Mouse (Mus musculus) liver, embryonic 11.5 days (tissue): ENCODE measurements around the gene Mgat5. TPM values are rescaled to one million over a fixed set of nuclear protein-coding genes. Genes with fewer than 3 reads are reported as not detected.

Experiments used
- ATAC-seq: fragments of 200-750 bp; cut with Nextera tagmentation; replicated peaks from 2 replicates; pipeline ENCODE4 v1.8.0; 2017; ENCODE audit warnings: moderate number of reproducible peaks, mild to moderate bottlenecking, moderate TSS enrichment, moderate library complexity; ENCODE audit not compliant: low FRiP score
- DNase-seq: peaks from one replicate; pipeline ENCODE4 v3.0.0-alpha.2; 2017; ENCODE audit warnings: low spot score
- H3K27ac ChIP-seq: fragments of 300-500 bp; sonication (generic); 2 replicates; pipeline ENCODE4 v1.5.1; 2014; ENCODE audit warnings: mild to moderate bottlenecking, low read depth, low read length, control low read depth
- H3K27me3 ChIP-seq: fragments of 300-500 bp; sonication (generic); replicated peaks from 2 replicates; pipeline ENCODE4 v1.6.1; 2014; ENCODE audit warnings: low read length, mixed read lengths; ENCODE audit not compliant: control insufficient read depth, insufficient read depth
- H3K36me3 ChIP-seq: fragments of 300-500 bp; sonication (generic); 2 replicates; pipeline ENCODE4 v1.6.1; 2014; ENCODE audit warnings: mild to moderate bottlenecking, low read length, moderate library complexity, mixed read lengths; ENCODE audit not compliant: control insufficient read depth, insufficient read depth
- H3K4me1 ChIP-seq: fragments of 300-500 bp; sonication (generic); replicated peaks from 2 replicates; pipeline ENCODE4 v1.6.1; 2014; ENCODE audit warnings: low read length, mixed read lengths; ENCODE audit not compliant: control insufficient read depth, insufficient read depth
- H3K4me2 ChIP-seq: fragments of 300-500 bp; sonication (generic); 2 replicates; pipeline ENCODE4 v1.6.1; 2014; ENCODE audit warnings: mild to moderate bottlenecking, control low read depth, moderate library complexity
- H3K4me3 ChIP-seq: fragments of 300-500 bp; sonication (generic); 2 replicates; pipeline ENCODE4 v1.5.1; 2014; ENCODE audit warnings: low read depth, low read length, control low read depth
- H3K9ac ChIP-seq: fragments of 300-500 bp; sonication (generic); 2 replicates; pipeline ENCODE4 v1.6.1; 2014; ENCODE audit warnings: low read depth, low read length, control low read depth
- H3K9me3 ChIP-seq: fragments of 300-500 bp; sonication (generic); 2 replicates; pipeline ENCODE4 v1.6.1; 2016; ENCODE audit warnings: low read length, inconsistent platforms, mixed read lengths; ENCODE audit not compliant: control insufficient read depth
- WGBS: fragments of 180-500 bp; shearing (Covaris S2); extraction: QIAGEN DNeasy Blood & Tissue Kit; methylation state at CpG from one replicate; pipeline ENCODE4 v1.1.7; 2014; 5-methylcytosine and 5-hydroxymethylcytosine counted together
- polyA plus RNA-seq: library from polyadenylated mRNA; unstranded; fragments of >200 nt; fragmentation: Nextera tagmentation; extraction: Ambion mirVana; gene quantifications from 2 replicates; pipeline ENCODE4 v1.2.1, GENCODE M21; 2014

Mgat5 gene
- polyA plus RNA-seq, 1 experiment from 2014 or later = 2.3 TPM

GRCm38 (mm10) chr1:127212812-127213211 lies 8.0 kb downstream of the Mgat5 start:
- H3K27ac ChIP-seq = no peak overlapping the region
- peaks cover 2% of the 10 kb centered on the region; the same call in 1 of the 2 replicates for H3K4me1 ChIP-seq
- no peak overlapping the region for H3K9ac ChIP-seq
- no peak overlapping the region for H3K4me3 ChIP-seq
- 70% methylated on average over 1 of the region's 1 CpGs for WGBS
- no peaks in the 10 kb centered on the region for H3K9me3 ChIP-seq
- ATAC-seq = no peak
- no peaks in the 10 kb centered on the region for H3K36me3 ChIP-seq
- DNase-seq = no peak
- no peak overlapping the region for H3K4me2 ChIP-seq
- H3K27me3 ChIP-seq = no peaks in the 10 kb centered on the region

DNA sequence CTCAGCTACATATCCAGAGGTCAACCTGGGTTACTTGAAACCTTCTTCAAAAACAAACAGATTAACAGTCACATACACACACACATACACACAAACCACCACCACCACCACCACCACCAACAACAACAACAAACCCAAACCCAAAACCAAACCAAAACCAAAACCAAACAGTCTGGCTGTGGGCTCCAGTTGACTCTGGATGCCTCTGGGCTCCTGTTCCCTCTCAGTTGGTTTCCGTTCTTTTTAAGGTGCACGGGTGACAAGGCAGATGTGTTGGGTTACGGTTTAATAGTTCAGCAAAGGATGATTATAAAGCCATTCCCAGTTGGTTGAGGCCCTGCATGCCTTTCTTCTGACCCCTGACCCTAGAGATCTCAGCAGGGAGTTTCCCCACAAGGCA lies 8.6 kb downstream of the Mgat5 start:
- H3K9ac ChIP-seq = no peak overlapping the region
- ATAC-seq (no peak), DNase-seq (no peak)
- WGBS = 82% methylated on average over 3 of the region's 3 CpGs
- no peaks in the 10 kb centered on the region for H3K36me3 ChIP-seq
- H3K27ac ChIP-seq = no peak overlapping the region
- no peaks in the 10 kb centered on the region for H3K9me3 ChIP-seq
- no peaks in the 10 kb centered on the region for H3K27me3 ChIP-seq
- peaks cover 4% of the 10 kb centered on the region; the same call in 1 of the 2 replicates for H3K4me1 ChIP-seq
- H3K4me3 ChIP-seq = no peak overlapping the region
- no peak overlapping the region for H3K4me2 ChIP-seq

DNA sequence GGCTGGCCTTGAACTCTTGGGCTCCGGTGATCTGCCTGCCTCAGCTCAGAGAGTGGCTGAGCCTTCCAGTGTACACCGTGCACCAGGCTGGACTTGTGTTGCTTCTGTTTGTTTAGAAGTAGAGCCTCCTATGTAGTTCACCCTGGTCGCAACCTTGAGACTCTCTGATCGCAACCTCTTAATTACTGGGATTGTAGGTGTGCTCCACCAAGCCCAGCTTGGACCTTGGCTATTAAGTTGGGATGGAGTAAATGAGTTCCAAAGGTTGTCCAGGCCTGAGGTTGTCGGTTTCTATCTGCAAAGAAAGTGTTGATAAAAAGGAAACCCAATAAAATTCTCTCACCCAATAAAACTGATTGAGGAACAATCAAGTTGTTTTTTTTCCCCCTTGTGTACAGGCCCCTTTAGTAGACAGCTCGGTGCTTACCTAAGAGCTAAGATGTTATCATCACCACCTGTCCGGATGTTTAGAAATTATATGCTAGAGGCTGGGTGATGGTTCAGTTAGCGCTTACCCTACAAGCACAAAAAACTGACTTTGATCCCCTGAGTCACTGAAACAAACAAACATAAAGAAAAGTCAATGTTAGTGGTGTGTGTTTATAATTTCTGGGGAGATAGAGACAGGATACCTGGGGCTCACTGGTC lies 9.9 kb downstream of the Mgat5 start:
- DNase-seq (no peak), ATAC-seq (no peak)
- 86% methylated on average over 8 of the region's 8 CpGs for WGBS
- Histone ChIP-seq H3K27ac (no peak overlapping the region), H3K4me3 (no peak overlapping the region), H3K4me2 (no peak overlapping the region), H3K36me3 (no peaks in the 10 kb centered on the region), H3K9ac (no peak overlapping the region), H3K27me3 (no peaks in the 10 kb centered on the region), H3K9me3 (no peaks in the 10 kb centered on the region), H3K4me1 (peaks cover 4% of the 10 kb centered on the region; the same call in 1 of the 2 replicates)

DNA sequence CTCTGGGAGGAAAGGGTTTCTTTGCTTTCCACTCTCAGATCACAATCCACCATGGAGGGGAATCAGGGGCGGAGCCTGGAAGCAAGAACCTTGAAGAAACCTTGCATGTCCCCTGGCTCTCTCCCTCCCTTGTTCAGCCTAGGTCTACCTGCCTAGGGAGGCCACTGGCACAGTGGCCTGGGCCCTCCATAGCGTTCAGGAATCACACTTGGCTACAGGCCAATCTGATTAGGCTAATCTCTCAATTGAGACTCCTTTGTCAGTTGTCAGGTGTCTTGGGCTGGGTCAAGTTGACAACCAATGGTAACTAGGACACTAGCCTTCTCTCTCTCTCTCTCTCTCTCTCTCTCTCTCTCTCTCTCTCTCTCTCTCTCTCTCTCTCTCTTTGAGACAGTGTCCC lies 12.2 kb downstream of the Mgat5 start:
- 52% methylated on average over 2 of the region's 2 CpGs for WGBS
- no peaks in the 10 kb centered on the region; the same call in 1 of the 2 replicates for H3K9me3 ChIP-seq
- H3K4me2 ChIP-seq = no peak overlapping the region
- H3K27ac ChIP-seq = no peak overlapping the region
- H3K36me3 ChIP-seq = no peaks in the 10 kb centered on the region
- H3K9ac ChIP-seq = no peak overlapping the region
- H3K4me1 ChIP-seq = peaks cover 4% of the 10 kb centered on the region; the same call in 1 of the 2 replicates
- ATAC-seq (no peak), DNase-seq (no peak)
- no peaks in the 10 kb centered on the region for H3K27me3 ChIP-seq
- H3K4me3 ChIP-seq = no peak overlapping the region

DNA sequence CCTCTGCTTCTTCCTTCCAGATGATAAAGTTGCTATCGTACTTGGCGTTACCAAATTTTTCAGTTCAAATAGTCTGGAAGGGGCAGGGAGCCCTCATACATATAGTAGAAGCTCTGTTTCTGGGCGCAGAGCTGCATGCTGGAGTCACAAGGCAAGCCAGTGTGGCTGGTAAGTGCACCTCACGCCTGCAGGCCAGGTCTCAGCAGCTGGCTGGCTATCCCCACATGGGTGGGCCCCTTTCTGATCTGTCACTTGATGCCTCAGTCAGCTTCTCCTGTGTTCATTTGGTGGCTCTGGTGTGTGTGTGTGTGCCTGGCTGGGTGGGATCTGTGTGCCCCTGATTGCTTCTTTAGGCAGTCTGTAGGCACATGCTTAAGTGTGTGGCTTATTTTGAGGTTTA lies 12.8 kb downstream of the Mgat5 start:
- no peak overlapping the region for H3K4me2 ChIP-seq
- H3K4me3 ChIP-seq = no peak overlapping the region
- no peaks in the 10 kb centered on the region for H3K27me3 ChIP-seq
- ATAC-seq (no peak), DNase-seq (no peak)
- no peak overlapping the region for H3K27ac ChIP-seq
- no peak overlapping the region for H3K9ac ChIP-seq
- H3K36me3 ChIP-seq = no peaks in the 10 kb centered on the region
- WGBS = 76% methylated on average over 4 of the region's 4 CpGs
- peaks cover 4% of the 10 kb centered on the region; the same call in 1 of the 2 replicates for H3K4me1 ChIP-seq
- H3K9me3 ChIP-seq = no peaks in the 10 kb centered on the region; the same call in 1 of the 2 replicates

- no peak for DNase-seq
- 88% methylated on average over 7 of the region's 7 CpGs for WGBS
- H3K27me3 ChIP-seq = no peaks in the 10 kb centered on the region
Observed at GRCm38 (mm10) chr1:127218182-127218581, 13.4 kb downstream of the Mgat5 start.

GRCm38 (mm10) chr1:127219161-127219560 lies 14.3 kb downstream of the Mgat5 start:
- no peaks in the 10 kb centered on the region for H3K27me3 ChIP-seq
- no peak overlapping the region for H3K4me2 ChIP-seq
- ATAC-seq = no peak
- no peak for DNase-seq
- 81% methylated on average over 4 of the region's 4 CpGs for WGBS
- H3K4me1 ChIP-seq = peaks cover 4% of the 10 kb centered on the region; the same call in 1 of the 2 replicates
- no peak overlapping the region for H3K9ac ChIP-seq
- H3K27ac ChIP-seq = no peak overlapping the region
- no peaks in the 10 kb centered on the region; the same call in 1 of the 2 replicates for H3K9me3 ChIP-seq
- no peaks in the 10 kb centered on the region for H3K36me3 ChIP-seq
- no peak overlapping the region for H3K4me3 ChIP-seq

More at GRCm38 (mm10) chr1:127218182-127218581, 13.4 kb downstream of the Mgat5 start:
- Histone ChIP-seq H3K36me3 (no peaks in the 10 kb centered on the region), H3K9me3 (no peaks in the 10 kb centered on the region; the same call in 1 of the 2 replicates), H3K4me3 (no peak overlapping the region), H3K4me1 (peaks cover 4% of the 10 kb centered on the region; the same call in 1 of the 2 replicates), H3K4me2 (no peak overlapping the region), H3K9ac (no peak overlapping the region), H3K27ac (no peak overlapping the region)
- no peak for ATAC-seq

DNA sequence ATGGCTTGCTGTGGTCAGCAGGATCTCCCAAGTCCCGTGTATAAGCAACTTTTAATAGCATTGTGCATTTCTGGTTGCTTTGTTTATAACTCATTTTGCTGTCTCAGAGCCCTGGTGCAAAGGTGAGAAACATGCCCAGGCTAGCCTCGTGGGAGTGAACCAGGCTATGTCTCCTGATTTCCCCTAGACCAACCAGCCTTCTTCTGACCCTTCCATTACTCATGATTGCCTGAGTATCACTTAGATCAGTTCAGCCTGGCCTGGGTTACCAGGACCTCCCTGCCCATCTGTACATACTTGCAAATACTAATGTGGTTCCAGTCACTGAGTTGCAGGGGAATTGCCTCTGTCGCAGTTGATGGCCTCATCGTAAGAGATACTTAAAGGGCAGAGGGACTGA lies 14.8 kb downstream of the Mgat5 start:
- DNase-seq = no peak
- 79% methylated on average over 4 of the region's 4 CpGs for WGBS
- Histone ChIP-seq H3K4me3 (no peak overlapping the region), H3K4me2 (no peak overlapping the region), H3K4me1 (peaks cover 4% of the 10 kb centered on the region; the same call in 1 of the 2 replicates), H3K27ac (no peak overlapping the region), H3K9ac (no peak overlapping the region), H3K27me3 (no peaks in the 10 kb centered on the region), H3K9me3 (no peaks in the 10 kb centered on the region; the same call in 1 of the 2 replicates), H3K36me3 (no peaks in the 10 kb centered on the region)
- no peak for ATAC-seq
